Mouse (Mus musculus): ENCODE data around the gene Apold1.

The Apold1 gene

GRCm38 (mm10) chr6:134981231-134982062 lies at the start of gene Apold1:
Apold1 (plus strand) TSS chr6:134981718.
- CTCF ChIA-PET = no interaction called here

GRCm38 (mm10) chr6:134932486-134933206 lies 48.9 kb upstream of the Apold1 start:
- CTCF ChIA-PET = interaction anchor here (0.6 kb wide), 2 partner anchors 10 to 87 kb away, joined by 3 read pairs; no protein-coding TSS in a partner anchor

- CTCF ChIA-PET = no interaction called here
Observed at GRCm38 (mm10) chr6:134933207-134933558, 48.3 kb upstream of the Apold1 start.

- CTCF ChIA-PET = no interaction called here
Observed at GRCm38 (mm10) chr6:134934305-134934704, 47.2 kb upstream of the Apold1 start.

GRCm38 (mm10) chr6:134939781-134940180 lies 41.7 kb upstream of the Apold1 start:
- CTCF ChIA-PET = interaction anchor here (0.7 kb wide), 1 partner anchor 80 kb away, joined by 10 read pairs; no protein-coding TSS in a partner anchor

- CTCF ChIA-PET = interaction anchor here (0.6 kb wide), 1 partner anchor 44 kb away, joined by 4 read pairs; no protein-coding TSS in a partner anchor
Observed at GRCm38 (mm10) chr6:134943759-134944407, 37.6 kb upstream of the Apold1 start.

- CTCF ChIA-PET = interaction anchor here (0.6 kb wide), 1 partner anchor 46 kb away, joined by 3 read pairs; no protein-coding TSS in a partner anchor
Observed at GRCm38 (mm10) chr6:134946054-134946453, 35.5 kb upstream of the Apold1 start.

- CTCF ChIA-PET = interaction anchor here (0.6 to 1.0 kb wide), 7 partner anchors 11 to 474 kb away, joined by 3 to 9 read pairs (median 3); no protein-coding TSS in a partner anchor
Observed at GRCm38 (mm10) chr6:134946858-134947257, 34.7 kb upstream of the Apold1 start.

GRCm38 (mm10) chr6:134947311-134948087 lies 34.0 kb upstream of the Apold1 start:
- CTCF ChIA-PET = interaction anchor here (0.5 to 1.2 kb wide), 8 partner anchors 12 to 475 kb away, joined by 3 to 9 read pairs (median 4); no protein-coding TSS in a partner anchor

- CTCF ChIA-PET = interaction anchor here (1.2 kb wide), 1 partner anchor 289 kb away, joined by 9 read pairs; no protein-coding TSS in a partner anchor
Observed at GRCm38 (mm10) chr6:134948522-134949061, 32.9 kb upstream of the Apold1 start.

- CTCF ChIA-PET = interaction anchor here (0.5 to 0.9 kb wide), 2 partner anchors 77 to 83 kb away, joined by 3 to 4 read pairs; no protein-coding TSS in a partner anchor
Observed at GRCm38 (mm10) chr6:134949241-134949640, 32.3 kb upstream of the Apold1 start.

GRCm38 (mm10) chr6:134951364-134951763 lies 30.2 kb upstream of the Apold1 start:
- CTCF ChIA-PET = no interaction called here

- CTCF ChIA-PET = interaction anchor here (0.6 kb wide), 1 partner anchor 102 kb away, joined by 3 read pairs; no protein-coding TSS in a partner anchor
Observed at GRCm38 (mm10) chr6:134953976-134954375, 27.5 kb upstream of the Apold1 start.

- CTCF ChIA-PET = interaction anchor here (0.7 kb wide), 1 partner anchor 1369 kb away, joined by 27 read pairs; no protein-coding TSS in a partner anchor
Observed at GRCm38 (mm10) chr6:134956388-134956787, 25.1 kb upstream of the Apold1 start.

- CTCF ChIA-PET = interaction anchor here (0.6 kb wide), 1 partner anchor 13 kb away, joined by 3 read pairs; no protein-coding TSS in a partner anchor
Observed at GRCm38 (mm10) chr6:134961286-134961685, 20.2 kb upstream of the Apold1 start.

GRCm38 (mm10) chr6:134961858-134962517 lies 19.5 kb upstream of the Apold1 start:
- CTCF ChIA-PET = no interaction called here

- CTCF ChIA-PET = no interaction called here
Observed at GRCm38 (mm10) chr6:134962518-134962893, 19.0 kb upstream of the Apold1 start.

- CTCF ChIA-PET = no interaction called here
Observed at GRCm38 (mm10) chr6:134963910-134964309, 17.6 kb upstream of the Apold1 start.

- CTCF ChIA-PET = no interaction called here
Observed at GRCm38 (mm10) chr6:134966681-134967080, 14.8 kb upstream of the Apold1 start.

GRCm38 (mm10) chr6:134968326-134968725 lies 13.2 kb upstream of the Apold1 start:
- CTCF ChIA-PET = no interaction called here
